Mouse (Mus musculus) midbrain, postnatal 0 days (tissue): Measurements from ENCODE around the gene Psors1c2. TPM values are rescaled to one million over a fixed set of nuclear protein-coding genes. Genes with fewer than 3 reads are reported as not detected.

Experiments
- ATAC-seq: fragments of 200-750 bp; cut with Nextera tagmentation; 2 replicates; pipeline ENCODE4 v1.8.0; 2017; ENCODE audit warnings: moderate number of reproducible peaks, mild to moderate bottlenecking, moderate TSS enrichment, moderate library complexity; ENCODE audit not compliant: low FRiP score
- DNase-seq: peaks from one replicate; pipeline ENCODE4 v3.0.0-alpha.2; 2015; ENCODE audit warnings: low spot score
- H3K27ac ChIP-seq: fragments of 300-500 bp; sonication (generic); 2 replicates; pipeline ENCODE4 v1.5.1; 2014; ENCODE audit warnings: low read depth, mild to moderate bottlenecking, low read length, mixed read lengths
- H3K27me3 ChIP-seq: fragments of 300-500 bp; sonication (generic); 2 replicates; pipeline ENCODE4 v1.6.1; 2014; ENCODE audit warnings: low read length, control low read depth, mixed read lengths; ENCODE audit not compliant: insufficient read depth
- H3K36me3 ChIP-seq: fragments of 300-500 bp; sonication (generic); 2 replicates; pipeline ENCODE4 v1.6.1; 2014; ENCODE audit warnings: low read length, control low read depth, mixed read lengths; ENCODE audit not compliant: insufficient read depth
- H3K4me1 ChIP-seq: fragments of 300-500 bp; sonication (generic); 2 replicates; pipeline ENCODE4 v1.6.1; 2014; ENCODE audit warnings: mild to moderate bottlenecking, control low read depth, antibody characterized with exemption, low read length, mixed read lengths; ENCODE audit not compliant: insufficient read depth
- H3K4me2 ChIP-seq: fragments of 300-500 bp; sonication (generic); 2 replicates; pipeline ENCODE4 v1.6.1; 2014; ENCODE audit warnings: low read depth, mild to moderate bottlenecking, low read length, mixed read lengths; ENCODE audit not compliant: poor library complexity, severe bottlenecking
- H3K4me3 ChIP-seq: fragments of 300-500 bp; sonication (generic); 2 replicates; pipeline ENCODE4 v1.5.1; 2014; ENCODE audit warnings: low read depth, mild to moderate bottlenecking, low read length, moderate library complexity
- H3K9ac ChIP-seq: fragments of 300-500 bp; sonication (generic); replicated peaks from 2 replicates; pipeline ENCODE4 v1.6.1; 2014; ENCODE audit warnings: mild to moderate bottlenecking, low read length, moderate library complexity, mixed read lengths; ENCODE audit not compliant: poor library complexity, severe bottlenecking
- H3K9me3 ChIP-seq: fragments of 300-500 bp; sonication (generic); 2 replicates; pipeline ENCODE4 v1.6.1; 2016; ENCODE audit warnings: low read length, control low read depth
- CTCF ChIP-seq: IDR thresholded peaks from 2 replicates; pipeline ENCODE4 v1.5.1; 2016; ENCODE audit warnings: antibody characterized with exemption, mild to moderate bottlenecking
- WGBS: fragments of 180-500 bp; shearing (Covaris S2); extraction: QIAGEN DNeasy Blood & Tissue Kit; methylation state at CpG from one replicate; pipeline ENCODE4 v1.1.7; 2014; 5-methylcytosine and 5-hydroxymethylcytosine counted together
- polyA plus RNA-seq: library from polyadenylated mRNA; unstranded; fragments of >200 nt; fragmentation: Nextera tagmentation; extraction: Ambion mirVana; gene quantifications from 2 replicates; pipeline ENCODE4 v1.2.1, GENCODE M21; 2015
- total RNA-seq: library from RNA; depleted of rRNA; stranded (reverse); fragments of >200 nt; gene quantifications from 2 replicates; pipeline ENCODE4 v1.2.3, GENCODE M21; 2014

The Psors1c2 gene
- total and polyA plus RNA-seq, 2 experiments from 2014 or later = 0.43 TPM; not detected in 1

GRCm38 (mm10) chr17:35514756-35515155 is 18.2 kb upstream of the Psors1c2 start:
- H3K4me1 ChIP-seq = no peaks in the 10 kb centered on the region; the same call in 1 of the 2 replicates
- H3K9me3 ChIP-seq = no peaks in the 10 kb centered on the region
- no peak overlapping the region for H3K4me2 ChIP-seq
- 56% methylated on average over 6 of the region's 6 CpGs for WGBS
- no peak overlapping the region for H3K9ac ChIP-seq
- H3K36me3 ChIP-seq = no peaks in the 10 kb centered on the region
- ATAC-seq (no peak), DNase-seq (no peak)
- no peak overlapping the region for H3K4me3 ChIP-seq
- H3K27ac ChIP-seq = no peak overlapping the region
- H3K27me3 ChIP-seq = no peaks in the 10 kb centered on the region
- TF ChIP-seq CTCF = no peak

GRCm38 (mm10) chr17:35515911-35516640 is 16.9 kb upstream of the Psors1c2 start:
- Histone ChIP-seq H3K4me2 (peak overlapping the region; percentile 97), H3K36me3 (no peaks in the 10 kb centered on the region), H3K9me3 (no peaks in the 10 kb centered on the region), H3K27me3 (no peaks in the 10 kb centered on the region), H3K4me3 (peak overlapping the region; percentile 53), H3K27ac (no peak overlapping the region), H3K4me1 (no peaks in the 10 kb centered on the region; the same call in 1 of the 2 replicates), H3K9ac (peak overlapping the region; percentile 36; the same call in 1 of the 2 replicates)
- TF ChIP-seq CTCF = no peak
- ATAC-seq (peak; percentile 58), DNase-seq (peak; percentile 27)
- 8% methylated on average over 25 of the region's 25 CpGs for WGBS

GRCm38 (mm10) chr17:35516652-35517500 is 16.1 kb upstream of the Psors1c2 start, which contains the start of the genes Tcf19 and Cchcr1:
Tcf19 (minus strand) TSS chr17:35516824.
Cchcr1 (plus strand) TSS chr17:35517100.
- peak within 1 kb of the TSS; percentile 53 for H3K4me3 ChIP-seq
- no peak within 1 kb of the TSS for H3K27ac ChIP-seq
- TF ChIP-seq CTCF = no peak
- peak; percentile 96 for DNase-seq
- H3K9ac ChIP-seq = peak within 1 kb of the TSS; percentile 36; the same call in 1 of the 2 replicates
- peak; percentile 91 for ATAC-seq
- under 1% methylated on average over 66 of the region's 67 CpGs for WGBS
- no peaks in the 10 kb centered on the region for H3K9me3 ChIP-seq
- peak within 1 kb of the TSS; percentile 97 for H3K4me2 ChIP-seq
- H3K36me3 ChIP-seq = no peaks in the 10 kb centered on the region
- no peaks in the 10 kb centered on the region; the same call in 1 of the 2 replicates for H3K4me1 ChIP-seq
- H3K27me3 ChIP-seq = no peaks in the 10 kb centered on the region

- Histone ChIP-seq H3K9ac (0 out of 2 replicates have a peak overlapping the region, but pooled peaks have one; percentile 13), H3K27me3 (no peaks in the 10 kb centered on the region), H3K4me1 (no peaks in the 10 kb centered on the region; the same call in 1 of the 2 replicates), H3K4me2 (peak overlapping the region; percentile 97), H3K4me3 (peak overlapping the region; percentile 53), H3K9me3 (no peaks in the 10 kb centered on the region), H3K27ac (no peak overlapping the region), H3K36me3 (no peaks in the 10 kb centered on the region)
- no peak for TF ChIP-seq CTCF
- ATAC-seq (no peak), DNase-seq (no peak)
- WGBS = 8% methylated on average over 12 of the region's 12 CpGs
These were observed 15.5 kb upstream of the Psors1c2 start for GRCm38 (mm10) chr17:35517526-35517925.

- WGBS = 88% methylated on average over 9 of the region's 9 CpGs
- no peak for DNase-seq
These were observed 8.6 kb upstream of the Psors1c2 start for GRCm38 (mm10) chr17:35524354-35524753.

More at GRCm38 (mm10) chr17:35524354-35524753, 8.6 kb upstream of the Psors1c2 start:
- TF ChIP-seq CTCF = no peak
- Histone ChIP-seq H3K9ac (no peak overlapping the region), H3K27me3 (no peaks in the 10 kb centered on the region), H3K36me3 (no peaks in the 10 kb centered on the region), H3K4me1 (no peaks in the 10 kb centered on the region), H3K4me2 (no peak overlapping the region), H3K9me3 (no peaks in the 10 kb centered on the region), H3K4me3 (no peak overlapping the region), H3K27ac (no peak overlapping the region)
- no peak for ATAC-seq
